Mouse (Mus musculus) G1E (cell line): Measurements from ENCODE around the gene Eif4e. TPM values are rescaled to one million over a fixed set of nuclear protein-coding genes. Genes with fewer than 3 reads are reported as not detected.

Source experiments
- ATAC-seq: 2 replicates; pipeline ENCODE4 v1.8.0; 2016; ENCODE audit warnings: mild to moderate bottlenecking; ENCODE audit not compliant: insufficient number of reproducible peaks, poor library complexity, low FRiP score, severe bottlenecking; ENCODE audit errors: extremely low read depth
- DNase-seq: peaks from one replicate; pipeline ENCODE4 v3.0.0; 2012; ENCODE audit warnings: low spot score
- H3K27me3 ChIP-seq: 2 replicates; pipeline ENCODE4 v1.6.1; 2012; ENCODE audit warnings: mild to moderate bottlenecking, low read length, inconsistent platforms; ENCODE audit not compliant: insufficient read depth
- H3K36me3 ChIP-seq: replicated peaks from 2 replicates; pipeline ENCODE3; 2012; ENCODE audit warnings: mild to moderate bottlenecking, inconsistent platforms
- H3K4me1 ChIP-seq: 2 replicates; pipeline ENCODE4 v1.6.1; 2012; ENCODE audit warnings: low read depth, low read length, inconsistent platforms, mixed read lengths; ENCODE audit not compliant: insufficient read depth
- H3K4me3 ChIP-seq: 2 replicates; pipeline ENCODE4 v1.5.1; 2012; ENCODE audit warnings: low read depth, mild to moderate bottlenecking, inconsistent platforms, low read length, moderate library complexity, mixed read lengths
- H3K9me3 ChIP-seq: replicated peaks from 2 replicates; pipeline ENCODE4 v1.6.1; 2012; ENCODE audit warnings: inconsistent platforms
- CTCF ChIP-seq: IDR thresholded peaks from 2 replicates; pipeline ENCODE4 v1.5.1; 2012; ENCODE audit warnings: low read depth, low read length, inconsistent platforms, mixed read lengths
- GATA1 ChIP-seq: IDR thresholded peaks from 2 replicates; pipeline ENCODE4 v1.6.1; 2012; ENCODE audit warnings: borderline replicate concordance, low read length, inconsistent platforms, mixed read lengths
- GATA2 ChIP-seq: IDR thresholded peaks from 2 replicates; pipeline ENCODE4 v1.6.1; 2012; ENCODE audit warnings: low read depth, low read length, inconsistent platforms, borderline replicate concordance
- POLR2AphosphoS5 ChIP-seq: IDR thresholded peaks from 2 replicates; pipeline ENCODE4 v1.6.1; 2012; ENCODE audit warnings: low read depth, low read length, inconsistent platforms; ENCODE audit not compliant: insufficient replicate concordance
- TAL1 ChIP-seq: conservative IDR thresholded peaks from 2 replicates; pipeline ENCODE4 v1.6.1; 2012; ENCODE audit warnings: low read depth, low read length, inconsistent platforms, mixed read lengths
- polyA plus RNA-seq: library from polyadenylated mRNA; stranded (reverse); fragments of >175 nt; gene quantifications from 2 replicates; pipeline ENCODE4 v1.2.3, GENCODE M21; 2012
- total RNA-seq, 2 experiments: library from RNA; stranded (forward) in 1 of 2; stranded (reverse) in 1 of 2; fragments of 200-1000 nt in 1 of 2; fragments of >200 nt in 1 of 2; fragmentation: Nextera tagmentation in 1 of 2; gene quantifications; 2 replicates each; pipeline ENCODE4 v1.2.3; 2014 to 2017

Eif4e gene
- total and polyA plus RNA-seq, 3 experiments, result 21.2 to 584 (median 248) TPM

- no peak for ATAC-seq
- Histone ChIP-seq H3K4me1 (peaks cover 3% of the 10 kb centered on the region), H3K4me3 (no peak overlapping the region), H3K36me3 (no peaks in the 10 kb centered on the region), H3K9me3 (no peaks in the 10 kb centered on the region), H3K27me3 (peaks cover 24% of the 10 kb centered on the region)
- TF ChIP-seq GATA1 (no peak), CTCF (no peak), GATA2 (no peak), POLR2AphosphoS5 (no peak), TAL1 (no peak)
- DNase-seq, result no peak
Observed at GRCm38 (mm10) chr3:138514749-138515148, 11.2 kb upstream of the Eif4e start.

- no peak for DNase-seq
- Histone ChIP-seq H3K27me3 (peaks cover 21% of the 10 kb centered on the region), H3K9me3 (no peaks in the 10 kb centered on the region), H3K36me3 (no peaks in the 10 kb centered on the region), H3K4me3 (no peak overlapping the region), H3K4me1 (peaks cover 3% of the 10 kb centered on the region)
- ATAC-seq, result no peak
- TF ChIP-seq CTCF, result no peak
- TF ChIP-seq POLR2AphosphoS5, result no peak
- no peak for TF ChIP-seq GATA2
- no peak for TF ChIP-seq TAL1
- no peak for TF ChIP-seq GATA1
Observed at GRCm38 (mm10) chr3:138515656-138516370, 10.2 kb upstream of the Eif4e start.

GRCm38 (mm10) chr3:138517881-138518280, 8.1 kb upstream of the Eif4e start:
- Histone ChIP-seq H3K4me3 (no peak overlapping the region), H3K36me3 (no peaks in the 10 kb centered on the region), H3K9me3 (no peaks in the 10 kb centered on the region), H3K4me1 (no peaks in the 10 kb centered on the region; the same call in 1 of the 2 replicates), H3K27me3 (peaks cover 20% of the 10 kb centered on the region)
- no peak; the same call in 1 of the 2 replicates for ATAC-seq
- DNase-seq, result no peak
- TF ChIP-seq GATA1, result no peak
- no peak for TF ChIP-seq POLR2AphosphoS5
- no peak for TF ChIP-seq TAL1
- peak; percentile 58 for TF ChIP-seq CTCF
- TF ChIP-seq GATA2, result no peak

DNA sequence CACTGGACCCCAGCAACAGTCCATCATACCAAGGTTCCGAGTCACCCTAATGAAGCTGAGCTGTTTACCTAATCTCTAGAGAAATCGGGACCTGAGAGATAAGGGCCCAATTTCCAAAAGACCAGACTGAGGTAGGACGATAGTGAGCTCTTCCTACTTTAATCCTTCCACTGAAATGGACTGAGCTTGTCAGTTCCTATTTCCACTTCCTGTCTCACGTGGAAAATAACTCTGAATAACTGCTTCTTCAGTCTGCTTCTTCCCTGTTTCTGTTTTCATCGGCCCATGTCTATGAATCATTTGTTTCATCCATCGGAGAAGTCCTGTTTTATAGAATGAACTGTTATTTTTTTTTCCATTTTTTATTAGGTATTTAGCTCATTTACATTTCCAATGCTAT, 6.8 kb upstream of the Eif4e start:
- Histone ChIP-seq H3K4me3 (no peak overlapping the region), H3K36me3 (no peaks in the 10 kb centered on the region), H3K4me1 (no peaks in the 10 kb centered on the region; the same call in 1 of the 2 replicates), H3K9me3 (no peaks in the 10 kb centered on the region), H3K27me3 (peaks cover 11% of the 10 kb centered on the region)
- ATAC-seq, result no peak
- DNase-seq, result no peak
- no peak for TF ChIP-seq GATA2
- TF ChIP-seq GATA1, result no peak
- TF ChIP-seq TAL1, result no peak
- no peak for TF ChIP-seq POLR2AphosphoS5
- TF ChIP-seq CTCF, result no peak

- Histone ChIP-seq H3K27me3 (peaks cover 6% of the 10 kb centered on the region), H3K36me3 (no peaks in the 10 kb centered on the region), H3K4me1 (peaks cover 15% of the 10 kb centered on the region), H3K9me3 (no peaks in the 10 kb centered on the region), H3K4me3 (no peak overlapping the region)
- DNase-seq (no peak), ATAC-seq (no peak)
- TF ChIP-seq GATA2 (no peak), TAL1 (no peak), GATA1 (no peak), POLR2AphosphoS5 (no peak), CTCF (no peak)
Observed at GRCm38 (mm10) chr3:138523956-138524355, 2.0 kb upstream of the Eif4e start.

GRCm38 (mm10) chr3:138525494-138525893, 485 bp upstream of the Eif4e start:
- H3K27me3 ChIP-seq, result peaks cover 4% of the 10 kb centered on the region
- no peak overlapping the region for H3K4me3 ChIP-seq
- peaks cover 27% of the 10 kb centered on the region for H3K4me1 ChIP-seq
- no peaks in the 10 kb centered on the region for H3K9me3 ChIP-seq
- no peak for ATAC-seq
- TF ChIP-seq TAL1, result no peak
- H3K36me3 ChIP-seq, result peaks cover under 1% of the 10 kb centered on the region
- no peak for DNase-seq

GRCm38 (mm10) chr3:138526916-138527666, 1.1 kb downstream of the Eif4e start:
- DNase-seq (peak; percentile 92), ATAC-seq (peak; percentile 90)
- H3K27me3 ChIP-seq, result no peaks in the 10 kb centered on the region; the same call in 1 of the 2 replicates
- peaks cover 11% of the 10 kb centered on the region for H3K36me3 ChIP-seq
- H3K9me3 ChIP-seq, result no peaks in the 10 kb centered on the region
- peak overlapping the region; percentile 91 for H3K4me3 ChIP-seq
- TF ChIP-seq GATA1 (no peak), TAL1 (no peak), POLR2AphosphoS5 (no peak), GATA2 (no peak), CTCF (no peak)
- H3K4me1 ChIP-seq, result peaks cover 40% of the 10 kb centered on the region
